Mouse (Mus musculus) midbrain, postnatal 0 days (tissue): ENCODE measurements at regions not wholly inside any gene's neighbourhood (a gene's known extent, or its start where the extent isn't known, plus 50 kb on each side); places are given as distances from the start of the nearest gene placed in this dataset.

Experiments used
- ATAC-seq: fragments of 200-750 bp; cut with Nextera tagmentation; 2 replicates; pipeline ENCODE4 v1.8.0; 2017; ENCODE audit warnings: moderate number of reproducible peaks, mild to moderate bottlenecking, moderate TSS enrichment, moderate library complexity; ENCODE audit not compliant: low FRiP score
- DNase-seq: peaks from one replicate; pipeline ENCODE4 v3.0.0-alpha.2; 2015; ENCODE audit warnings: low spot score
- H3K27ac ChIP-seq: fragments of 300-500 bp; sonication (generic); 2 replicates; pipeline ENCODE4 v1.5.1; 2014; ENCODE audit warnings: low read depth, mild to moderate bottlenecking, low read length, mixed read lengths
- H3K27me3 ChIP-seq: fragments of 300-500 bp; sonication (generic); 2 replicates; pipeline ENCODE4 v1.6.1; 2014; ENCODE audit warnings: low read length, control low read depth, mixed read lengths; ENCODE audit not compliant: insufficient read depth
- H3K36me3 ChIP-seq: fragments of 300-500 bp; sonication (generic); 2 replicates; pipeline ENCODE4 v1.6.1; 2014; ENCODE audit warnings: low read length, control low read depth, mixed read lengths; ENCODE audit not compliant: insufficient read depth
- H3K4me1 ChIP-seq: fragments of 300-500 bp; sonication (generic); 2 replicates; pipeline ENCODE4 v1.6.1; 2014; ENCODE audit warnings: mild to moderate bottlenecking, control low read depth, antibody characterized with exemption, low read length, mixed read lengths; ENCODE audit not compliant: insufficient read depth
- H3K4me2 ChIP-seq: fragments of 300-500 bp; sonication (generic); 2 replicates; pipeline ENCODE4 v1.6.1; 2014; ENCODE audit warnings: low read depth, mild to moderate bottlenecking, low read length, mixed read lengths; ENCODE audit not compliant: poor library complexity, severe bottlenecking
- H3K4me3 ChIP-seq: fragments of 300-500 bp; sonication (generic); 2 replicates; pipeline ENCODE4 v1.5.1; 2014; ENCODE audit warnings: low read depth, mild to moderate bottlenecking, low read length, moderate library complexity
- H3K9ac ChIP-seq: fragments of 300-500 bp; sonication (generic); replicated peaks from 2 replicates; pipeline ENCODE4 v1.6.1; 2014; ENCODE audit warnings: mild to moderate bottlenecking, low read length, moderate library complexity, mixed read lengths; ENCODE audit not compliant: poor library complexity, severe bottlenecking
- H3K9me3 ChIP-seq: fragments of 300-500 bp; sonication (generic); 2 replicates; pipeline ENCODE4 v1.6.1; 2016; ENCODE audit warnings: low read length, control low read depth
- CTCF ChIP-seq: IDR thresholded peaks from 2 replicates; pipeline ENCODE4 v1.5.1; 2016; ENCODE audit warnings: antibody characterized with exemption, mild to moderate bottlenecking
- WGBS: fragments of 180-500 bp; shearing (Covaris S2); extraction: QIAGEN DNeasy Blood & Tissue Kit; methylation state at CpG from one replicate; pipeline ENCODE4 v1.1.7; 2014; 5-methylcytosine and 5-hydroxymethylcytosine counted together

- Histone ChIP-seq H3K27me3 (no peaks in the 10 kb centered on the region), H3K4me3 (no peak overlapping the region), H3K4me1 (no peaks in the 10 kb centered on the region), H3K27ac (no peak overlapping the region), H3K9ac (no peak overlapping the region), H3K36me3 (no peaks in the 10 kb centered on the region), H3K4me2 (no peak overlapping the region), H3K9me3 (no peaks in the 10 kb centered on the region)
- TF ChIP-seq CTCF: no peak
- DNase-seq (no peak), ATAC-seq (no peak)
- WGBS: 66% methylated on average over 9 of the region's 9 CpGs
Measured at GRCm38 (mm10) chr12:73471966-73472365, 74.2 kb downstream of the Tmem30b start.

GRCm38 (mm10) chr12:73466484-73466883 lies 79.7 kb downstream of the Tmem30b start:
- no peak overlapping the region for H3K4me2 ChIP-seq
- no peak overlapping the region for H3K4me3 ChIP-seq
- no peak for TF ChIP-seq CTCF
- no peak for DNase-seq
- H3K27me3 ChIP-seq: no peaks in the 10 kb centered on the region
- ATAC-seq: no peak
- H3K9me3 ChIP-seq: no peaks in the 10 kb centered on the region
- H3K27ac ChIP-seq: no peak overlapping the region
- 84% methylated on average over 7 of the region's 7 CpGs for WGBS
- H3K4me1 ChIP-seq: no peaks in the 10 kb centered on the region
- H3K36me3 ChIP-seq: no peaks in the 10 kb centered on the region
- no peak overlapping the region for H3K9ac ChIP-seq

DNA sequence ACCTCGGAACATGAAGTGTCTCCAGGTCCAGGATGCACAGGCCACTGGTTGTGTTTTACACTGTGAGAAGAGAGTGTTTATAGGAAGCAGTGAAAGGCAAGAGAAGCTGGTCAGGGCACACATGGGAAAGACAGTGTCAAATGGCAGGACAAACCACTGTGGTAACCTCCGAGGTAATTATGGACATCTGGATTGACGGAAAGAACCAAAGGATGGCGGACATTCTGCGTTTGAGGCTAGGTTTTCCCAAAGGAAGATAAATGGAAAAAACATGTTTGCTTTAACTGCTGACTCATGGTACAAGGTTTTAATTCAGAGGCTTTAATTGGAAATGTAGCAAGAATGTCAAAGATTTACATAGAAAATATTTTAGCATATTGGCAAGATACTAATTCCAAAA lies 80.2 kb downstream of the Tmem30b start:
- H3K9me3 ChIP-seq: no peaks in the 10 kb centered on the region
- WGBS: 81% methylated on average over 5 of the region's 5 CpGs
- DNase-seq: no peak
- no peak overlapping the region for H3K27ac ChIP-seq
- ATAC-seq: no peak
- H3K4me2 ChIP-seq: no peak overlapping the region
- no peaks in the 10 kb centered on the region for H3K36me3 ChIP-seq
- H3K4me3 ChIP-seq: no peak overlapping the region
- H3K27me3 ChIP-seq: no peaks in the 10 kb centered on the region
- no peaks in the 10 kb centered on the region for H3K4me1 ChIP-seq
- H3K9ac ChIP-seq: no peak overlapping the region
- no peak for TF ChIP-seq CTCF

DNA sequence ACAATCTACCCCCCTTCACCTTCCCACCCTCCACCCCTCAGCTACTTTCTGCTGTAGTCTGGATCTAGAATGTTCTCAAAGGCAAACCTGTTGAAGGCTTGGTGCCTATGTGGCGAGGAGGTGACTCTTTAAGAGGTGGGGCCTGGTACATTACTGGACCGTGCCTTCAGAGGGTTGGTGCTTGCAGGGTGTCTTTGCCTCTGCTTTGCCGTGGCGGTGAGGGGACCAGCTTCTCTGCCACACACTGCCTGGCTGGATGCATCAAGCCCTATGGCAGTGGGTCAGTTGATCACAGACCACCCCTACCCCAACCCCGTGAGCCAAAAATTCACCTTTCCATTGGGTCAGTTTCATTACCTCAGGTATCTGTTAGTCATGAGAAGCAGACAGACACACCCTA lies 81.9 kb downstream of the Tmem30b start:
- Histone ChIP-seq H3K4me3 (no peak overlapping the region), H3K27me3 (no peaks in the 10 kb centered on the region), H3K27ac (no peak overlapping the region), H3K36me3 (no peaks in the 10 kb centered on the region), H3K4me1 (no peaks in the 10 kb centered on the region), H3K9me3 (no peaks in the 10 kb centered on the region), H3K9ac (no peak overlapping the region), H3K4me2 (no peak overlapping the region)
- WGBS: 89% methylated on average over 5 of the region's 5 CpGs
- ATAC-seq (no peak), DNase-seq (no peak)
- TF ChIP-seq CTCF: no peak

- no peak overlapping the region for H3K4me3 ChIP-seq
- ATAC-seq: no peak
- WGBS: 47% methylated on average over 5 of the region's 5 CpGs
- no peaks in the 10 kb centered on the region for H3K4me1 ChIP-seq
- H3K4me2 ChIP-seq: no peak overlapping the region
- TF ChIP-seq CTCF: no peak
- no peaks in the 10 kb centered on the region for H3K27me3 ChIP-seq
- no peak overlapping the region for H3K9ac ChIP-seq
- peak; percentile 41 for DNase-seq
- H3K27ac ChIP-seq: no peak overlapping the region
- H3K36me3 ChIP-seq: no peaks in the 10 kb centered on the region
- H3K9me3 ChIP-seq: no peaks in the 10 kb centered on the region
Measured at GRCm38 (mm10) chr12:73462091-73462490, 84.1 kb downstream of the Tmem30b start.

DNA sequence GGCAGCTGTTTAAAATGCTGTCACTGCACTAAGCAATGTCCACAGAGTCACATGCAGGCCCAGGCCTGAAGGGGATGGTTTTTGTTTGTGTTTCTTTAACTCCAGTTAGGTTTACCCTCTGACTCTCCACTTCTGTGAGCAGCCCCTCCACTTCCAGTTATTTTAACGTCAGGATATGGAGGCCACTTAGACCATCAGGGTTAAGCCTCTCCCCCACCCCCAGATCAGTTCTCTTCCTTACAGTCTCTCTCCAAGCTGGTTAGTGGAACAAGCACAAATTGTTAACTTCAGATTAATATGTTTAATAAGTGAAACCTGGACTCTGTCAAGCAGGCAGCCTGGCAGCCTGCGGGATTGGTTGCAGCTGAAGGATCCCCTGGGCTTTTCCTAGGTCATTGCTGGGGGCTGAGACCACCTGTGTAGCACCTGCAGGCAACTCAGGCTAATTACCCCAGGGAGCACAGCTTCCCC lies 85.9 kb downstream of the Tmem30b start:
- TF ChIP-seq CTCF: no peak
- WGBS: 12% methylated on average over 2 of the region's 2 CpGs

More for the DNA sequence above, 85.9 kb downstream of the Tmem30b start:
- Histone ChIP-seq H3K27ac (no peak overlapping the region), H3K4me3 (no peak overlapping the region), H3K27me3 (no peaks in the 10 kb centered on the region), H3K9ac (no peak overlapping the region), H3K4me1 (no peaks in the 10 kb centered on the region), H3K4me2 (no peak overlapping the region), H3K36me3 (no peaks in the 10 kb centered on the region), H3K9me3 (no peaks in the 10 kb centered on the region)
- DNase-seq (no peak), ATAC-seq (no peak)
